Mouse (Mus musculus): ENCODE data around the gene Rps11. TPM values are rescaled to one million over a fixed set of nuclear protein-coding genes. Genes with fewer than 3 reads are reported as not detected.
A peak's percentile ranks its signal among the peaks of the same experiment; 100 is the strongest.

The Rps11 gene
- polyA plus RNA-seq, 1 experiment from 2014 or later = 1,374 TPM

DNA sequence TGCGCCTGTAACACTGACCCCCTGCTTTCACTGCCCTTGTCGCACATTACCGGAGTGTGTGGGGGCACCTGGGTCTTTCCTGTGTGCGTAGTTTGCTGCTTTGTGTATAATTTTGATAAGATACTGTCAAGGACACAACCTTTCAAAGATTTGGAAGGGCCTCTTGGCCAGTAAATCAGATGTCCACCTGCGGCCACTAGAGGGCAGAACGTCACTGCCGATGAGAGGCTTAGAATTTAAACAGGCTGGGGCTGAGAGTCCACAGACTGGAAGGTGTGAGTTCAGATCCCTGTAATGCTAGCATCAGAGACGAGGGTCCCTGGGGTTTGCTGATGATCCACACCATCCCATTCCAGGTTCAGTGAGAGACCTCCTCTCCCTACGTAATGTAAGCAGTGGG, 45.7 kb downstream of the Rps11 start:
- no peak overlapping the region for H3K27ac ChIP-seq (ENCODE audit: low read length)
- no peak overlapping the region for H3K9ac ChIP-seq (ENCODE audit: low read length)
- 29% methylated on average over 9 of the region's 9 CpGs for WGBS
- ATAC-seq (ENCODE audit: insufficient read depth, low FRiP score) = no peak
- H3K27me3 ChIP-seq (ENCODE audit: control insufficient read depth, insufficient read depth, low read length) = no peaks in the 10 kb centered on the region
- H3K4me3 ChIP-seq (replicated peaks; ENCODE audit: low read length) = no peak overlapping the region
- H3K4me1 ChIP-seq (ENCODE audit: control insufficient read depth, insufficient read depth, low read length) = 0 out of 2 replicates have a peak, but pooled peaks cover 3% of the 10 kb centered on the region
- H3K9me3 ChIP-seq (replicated peaks; ENCODE audit: control insufficient read depth, low read length) = no peaks in the 10 kb centered on the region
- H3K4me2 ChIP-seq (ENCODE audit: low read depth, low read length) = no peak overlapping the region
- H3K36me3 ChIP-seq (ENCODE audit: control insufficient read depth, insufficient read depth, low read length) = peaks cover 7% of the 10 kb centered on the region; the same call in 1 of the 2 replicates

DNA sequence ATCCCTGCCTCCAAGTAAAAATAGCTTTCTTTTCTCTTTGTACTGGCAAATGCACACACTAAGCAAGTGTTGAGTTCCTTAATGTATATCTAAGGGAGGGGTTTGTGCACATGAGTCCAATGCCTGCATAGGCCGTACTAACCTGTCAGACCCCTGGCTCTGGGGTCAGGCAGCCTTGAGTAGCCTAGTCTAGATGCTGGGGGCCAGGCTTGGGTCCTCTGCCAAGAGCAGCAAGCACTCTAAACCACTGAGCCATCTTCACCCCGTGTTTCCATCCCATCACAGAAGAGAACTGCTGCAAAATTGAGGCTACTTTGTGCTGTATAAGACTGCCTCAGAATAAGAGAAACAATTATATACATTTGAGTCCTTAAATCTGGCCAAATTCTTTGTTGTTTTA, 46.4 kb downstream of the Rps11 start:
- no peak overlapping the region for H3K27ac ChIP-seq (ENCODE audit: low read length)
- no peak for ATAC-seq (ENCODE audit: insufficient read depth, low FRiP score)
- 84% methylated on average over 2 of the region's 2 CpGs for WGBS
- H3K9ac ChIP-seq (ENCODE audit: low read length) = no peak overlapping the region
- no peak overlapping the region for H3K4me3 ChIP-seq (replicated peaks; ENCODE audit: low read length)
- no peaks in the 10 kb centered on the region for H3K9me3 ChIP-seq (replicated peaks; ENCODE audit: control insufficient read depth, low read length)
- H3K36me3 ChIP-seq (ENCODE audit: control insufficient read depth, insufficient read depth, low read length) = peaks cover 7% of the 10 kb centered on the region; the same call in 1 of the 2 replicates
- no peak overlapping the region for H3K4me2 ChIP-seq (ENCODE audit: low read depth, low read length)
- H3K4me1 ChIP-seq (ENCODE audit: control insufficient read depth, insufficient read depth, low read length) = 0 out of 2 replicates have a peak, but pooled peaks cover 3% of the 10 kb centered on the region
- no peaks in the 10 kb centered on the region for H3K27me3 ChIP-seq (ENCODE audit: control insufficient read depth, insufficient read depth, low read length)

DNA sequence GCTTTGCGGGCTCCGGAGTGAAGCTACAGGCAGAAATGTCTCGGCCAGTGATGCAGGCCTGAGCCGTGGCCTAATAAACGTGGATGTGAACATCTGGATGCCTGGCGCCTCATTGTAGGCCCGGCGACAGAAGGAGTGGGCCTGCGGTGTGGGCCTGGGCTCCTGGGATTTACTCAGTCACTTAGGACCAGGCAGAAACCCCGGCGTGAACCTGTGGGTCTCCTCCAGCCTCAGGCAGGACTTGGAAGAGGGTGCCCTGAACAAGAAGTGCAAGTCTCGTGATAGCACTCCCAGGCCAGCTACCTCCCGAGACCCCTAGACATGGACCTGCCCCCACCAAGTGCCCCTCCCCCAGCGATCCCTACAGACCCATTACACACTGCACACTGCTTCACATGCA, 46.9 kb downstream of the Rps11 start:
- no peak overlapping the region for H3K4me3 ChIP-seq (replicated peaks; ENCODE audit: low read length)
- no peak overlapping the region for H3K4me2 ChIP-seq (ENCODE audit: low read depth, low read length)
- 0 out of 2 replicates have a peak, but pooled peaks cover 3% of the 10 kb centered on the region for H3K4me1 ChIP-seq (ENCODE audit: control insufficient read depth, insufficient read depth, low read length)
- no peak for ATAC-seq (ENCODE audit: insufficient read depth, low FRiP score)
- peaks cover 7% of the 10 kb centered on the region; the same call in 1 of the 2 replicates for H3K36me3 ChIP-seq (ENCODE audit: control insufficient read depth, insufficient read depth, low read length)
- H3K9me3 ChIP-seq (replicated peaks; ENCODE audit: control insufficient read depth, low read length) = no peaks in the 10 kb centered on the region
- 84% methylated on average over 14 of the region's 14 CpGs for WGBS
- no peak overlapping the region for H3K9ac ChIP-seq (ENCODE audit: low read length)
- no peak overlapping the region for H3K27ac ChIP-seq (ENCODE audit: low read length)
- H3K27me3 ChIP-seq (ENCODE audit: control insufficient read depth, insufficient read depth, low read length) = no peaks in the 10 kb centered on the region

DNA sequence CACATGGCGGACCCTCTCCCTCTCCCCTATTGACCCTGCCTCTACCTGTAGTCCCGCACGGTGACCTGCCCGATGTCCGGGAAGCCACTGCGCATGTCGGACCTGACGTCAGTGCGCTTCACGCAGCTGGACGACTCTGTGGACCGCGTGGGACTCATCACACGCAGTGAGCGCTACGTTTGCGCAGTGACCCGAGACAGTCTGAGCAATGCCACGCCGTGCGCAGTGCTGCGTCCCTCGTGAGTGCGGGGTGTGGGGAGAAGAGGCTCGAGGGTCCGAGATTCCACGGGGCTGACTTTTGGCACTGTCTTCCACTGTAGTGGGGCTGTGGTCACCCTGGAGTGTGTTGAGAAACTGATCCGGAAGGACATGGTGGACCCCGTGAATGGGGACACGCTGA, 47.7 kb downstream of the Rps11 start:
- H3K4me2 ChIP-seq (ENCODE audit: low read depth, low read length) = no peak overlapping the region
- H3K27me3 ChIP-seq (ENCODE audit: control insufficient read depth, insufficient read depth, low read length) = no peaks in the 10 kb centered on the region
- H3K9ac ChIP-seq (ENCODE audit: low read length) = no peak overlapping the region
- ATAC-seq (ENCODE audit: insufficient read depth, low FRiP score) = no peak
- H3K4me1 ChIP-seq (ENCODE audit: control insufficient read depth, insufficient read depth, low read length) = 0 out of 2 replicates have a peak, but pooled peaks cover 3% of the 10 kb centered on the region
- H3K9me3 ChIP-seq (replicated peaks; ENCODE audit: control insufficient read depth, low read length) = no peaks in the 10 kb centered on the region
- no peak overlapping the region for H3K27ac ChIP-seq (ENCODE audit: low read length)
- no peak overlapping the region for H3K4me3 ChIP-seq (replicated peaks; ENCODE audit: low read length)
- 89% methylated on average over 30 of the region's 30 CpGs for WGBS
- H3K36me3 ChIP-seq (ENCODE audit: control insufficient read depth, insufficient read depth, low read length) = peaks cover 7% of the 10 kb centered on the region; the same call in 1 of the 2 replicates

DNA sequence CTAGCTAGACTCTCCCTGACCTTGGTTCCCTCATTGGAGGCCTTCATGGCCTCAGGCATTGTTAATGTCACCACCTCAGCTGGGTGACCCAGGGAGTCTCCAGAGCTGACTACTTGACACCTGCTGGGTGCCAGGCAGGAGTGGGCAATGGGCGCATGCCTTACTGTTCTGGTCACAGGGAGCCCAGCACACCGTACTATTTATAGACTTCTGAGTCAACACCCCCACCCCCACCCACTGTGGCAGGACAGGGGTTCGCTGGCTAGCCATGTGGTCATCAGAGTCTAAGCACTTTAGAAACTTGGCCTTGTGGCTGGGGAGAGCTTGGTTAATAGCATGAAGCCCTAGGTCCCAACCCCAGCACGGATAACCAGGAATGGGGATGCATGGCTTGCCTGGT, 48.8 kb downstream of the Rps11 start:
- WGBS = 74% methylated on average over 4 of the region's 4 CpGs
- ATAC-seq (ENCODE audit: insufficient read depth, low FRiP score) = no peak
- Histone ChIP-seq H3K9ac (ENCODE audit: low read length) (no peak overlapping the region), H3K4me2 (ENCODE audit: low read depth, low read length) (no peak overlapping the region), H3K36me3 (ENCODE audit: control insufficient read depth, insufficient read depth, low read length) (peaks cover 7% of the 10 kb centered on the region; the same call in 1 of the 2 replicates), H3K27me3 (ENCODE audit: control insufficient read depth, insufficient read depth, low read length) (no peaks in the 10 kb centered on the region), H3K4me3 (replicated peaks; ENCODE audit: low read length) (no peak overlapping the region), H3K4me1 (ENCODE audit: control insufficient read depth, insufficient read depth, low read length) (no peaks in the 10 kb centered on the region), H3K9me3 (replicated peaks; ENCODE audit: control insufficient read depth, low read length) (no peaks in the 10 kb centered on the region), H3K27ac (ENCODE audit: low read length) (no peak overlapping the region)

DNA sequence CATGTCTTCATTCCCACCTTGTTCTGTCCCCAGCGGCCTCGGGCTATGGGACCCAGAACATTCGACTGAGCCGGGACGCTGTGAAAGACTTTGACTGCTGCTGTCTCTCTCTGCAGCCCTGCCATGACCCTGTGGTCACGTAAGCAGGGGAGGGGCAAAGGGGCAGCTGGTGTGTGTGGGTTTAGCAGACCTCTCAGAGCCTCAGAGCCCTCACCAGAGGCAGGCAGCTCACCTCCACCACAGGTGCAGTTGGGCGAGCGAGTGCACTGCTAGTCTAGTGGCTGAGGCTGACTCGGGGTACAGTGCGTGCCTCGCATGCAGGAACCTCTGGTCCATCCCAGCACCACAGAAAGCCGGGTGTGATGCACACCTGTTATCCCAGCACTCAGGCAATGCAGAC, 50.3 kb downstream of the Rps11 start:
- no peaks in the 10 kb centered on the region for H3K4me1 ChIP-seq (ENCODE audit: control insufficient read depth, insufficient read depth, low read length)
- no peak overlapping the region for H3K27ac ChIP-seq (ENCODE audit: low read length)
- no peak overlapping the region for H3K9ac ChIP-seq (ENCODE audit: low read length)
- no peak overlapping the region for H3K4me2 ChIP-seq (ENCODE audit: low read depth, low read length)
- ATAC-seq (ENCODE audit: insufficient read depth, low FRiP score) = no peak
- H3K36me3 ChIP-seq (ENCODE audit: control insufficient read depth, insufficient read depth, low read length) = peaks cover 7% of the 10 kb centered on the region; the same call in 1 of the 2 replicates
- no peaks in the 10 kb centered on the region for H3K9me3 ChIP-seq (replicated peaks; ENCODE audit: control insufficient read depth, low read length)
- no peak overlapping the region for H3K4me3 ChIP-seq (replicated peaks; ENCODE audit: low read length)
- no peaks in the 10 kb centered on the region for H3K27me3 ChIP-seq (ENCODE audit: control insufficient read depth, insufficient read depth, low read length)
- 88% methylated on average over 12 of the region's 12 CpGs for WGBS

DNA sequence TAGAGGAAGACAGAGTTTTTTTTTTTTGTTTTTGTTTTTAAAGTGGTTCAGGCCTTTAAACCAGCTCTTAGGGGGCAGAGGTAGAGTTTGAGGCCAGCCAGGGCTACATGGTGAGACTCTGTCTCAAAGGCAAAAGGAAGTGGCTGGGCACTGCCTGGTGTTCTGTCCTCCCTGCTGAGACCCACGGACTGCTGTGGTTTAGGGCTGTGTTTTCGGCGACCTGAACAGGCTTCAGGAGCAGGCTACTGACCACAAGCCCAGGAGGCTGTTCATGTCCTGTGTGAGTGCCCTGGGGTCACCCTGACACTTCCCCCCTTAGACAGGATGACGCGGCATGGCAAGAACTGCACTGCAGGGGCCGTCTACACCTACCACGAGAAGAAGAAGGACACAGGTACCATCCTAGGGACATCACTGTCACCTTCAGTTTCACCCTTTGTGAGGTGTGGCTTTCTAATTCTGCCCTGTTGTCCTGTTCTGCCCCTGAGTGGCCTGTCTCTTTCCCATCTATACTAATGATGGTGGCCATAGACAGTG, 51.0 kb downstream of the Rps11 start:
- Histone ChIP-seq H3K4me1 (ENCODE audit: control insufficient read depth, insufficient read depth, low read length) (no peaks in the 10 kb centered on the region), H3K4me3 (replicated peaks; ENCODE audit: low read length) (no peak overlapping the region), H3K9ac (ENCODE audit: low read length) (no peak overlapping the region), H3K27ac (ENCODE audit: low read length) (no peak overlapping the region), H3K9me3 (replicated peaks; ENCODE audit: control insufficient read depth, low read length) (no peaks in the 10 kb centered on the region), H3K4me2 (ENCODE audit: low read depth, low read length) (no peak overlapping the region), H3K27me3 (ENCODE audit: control insufficient read depth, insufficient read depth, low read length) (no peaks in the 10 kb centered on the region), H3K36me3 (ENCODE audit: control insufficient read depth, insufficient read depth, low read length) (peaks cover 7% of the 10 kb centered on the region; the same call in 1 of the 2 replicates)
- no peak for ATAC-seq (ENCODE audit: insufficient read depth, low FRiP score)
- WGBS = 83% methylated on average over 7 of the region's 7 CpGs

MicroRNAs encoded within 50 kb of the gene (microRNA counts, 519-probe panel; counts per million panel counts)
- microRNA mmu-miR-150 = 2,457 counts per million, percentile 52 among the panel's probes with 10 or more counts

Small RNAs within 50 kb of the gene (microRNA-seq; reads per million reads assigned to microRNA genes)
- gene Mir150 = 32.8 reads per million, percentile 43 among the genes with 10 or more reads in this experiment
- gene Mir5121 = 21.7 reads per million, percentile 39 among the genes with 10 or more reads in this experiment
- gene Mir7055 = not detected

Other genes starting within 250 kb of the Rps11 start
- 89.9 and 94.0 TPM in 2 replicates for gene Med25, start 231.7 kb downstream of the Rps11 start, polyA plus RNA-seq (2015; fragmentation: Nextera tagmentation; extraction: Ambion mirVana)
- gene Fuz, start 228.4 kb downstream of the Rps11 start, polyA plus RNA-seq (2015; fragmentation: Nextera tagmentation; extraction: Ambion mirVana) = 23.1 and 24.7 TPM in 2 replicates
- 52.6 and 55.6 TPM in 2 replicates for gene Ap2a1, start 194.9 kb downstream of the Rps11 start, polyA plus RNA-seq (2015; fragmentation: Nextera tagmentation; extraction: Ambion mirVana)
- gene Tsks, start 181.2 kb downstream of the Rps11 start, polyA plus RNA-seq (2015; fragmentation: Nextera tagmentation; extraction: Ambion mirVana) = 0.06 TPM in 1 of 2 replicates, not detected in the other
- 19.9 and 23.4 TPM in 2 replicates for gene Cpt1c, start 149.6 kb downstream of the Rps11 start, polyA plus RNA-seq (2015; fragmentation: Nextera tagmentation; extraction: Ambion mirVana)
- gene Prmt1, start 137.9 kb downstream of the Rps11 start, polyA plus RNA-seq (2015; fragmentation: Nextera tagmentation; extraction: Ambion mirVana) = 302 and 324 TPM in 2 replicates
- gene Irf3, start 126.8 kb downstream of the Rps11 start, polyA plus RNA-seq (2015; fragmentation: Nextera tagmentation; extraction: Ambion mirVana) = 96.2 and 96.4 TPM in 2 replicates
- 43.8 and 45.8 TPM in 2 replicates for gene Bcl2l12, start 125.7 kb downstream of the Rps11 start, polyA plus RNA-seq (2015; fragmentation: Nextera tagmentation; extraction: Ambion mirVana)
- 22.9 and 24.5 TPM in 2 replicates for gene Scaf1, start 108.1 kb downstream of the Rps11 start, polyA plus RNA-seq (2015; fragmentation: Nextera tagmentation; extraction: Ambion mirVana)
- 63.6 and 68.0 TPM in 2 replicates for gene Rras, start 106.5 kb downstream of the Rps11 start, polyA plus RNA-seq (2015; fragmentation: Nextera tagmentation; extraction: Ambion mirVana)
- gene Prr12, start 71.6 kb downstream of the Rps11 start, polyA plus RNA-seq (2015; fragmentation: Nextera tagmentation; extraction: Ambion mirVana) = 8.3 and 8.7 TPM in 2 replicates
- 55.7 TPM in 2 replicates for gene Nosip, start 62.0 kb downstream of the Rps11 start, polyA plus RNA-seq (2015; fragmentation: Nextera tagmentation; extraction: Ambion mirVana)
- gene Prrg2, start 61.8 kb downstream of the Rps11 start, polyA plus RNA-seq (2015; fragmentation: Nextera tagmentation; extraction: Ambion mirVana) = 24.7 and 27.4 TPM in 2 replicates
- 388 and 395 TPM in 2 replicates for gene Rcn3, start 32.2 kb downstream of the Rps11 start, polyA plus RNA-seq (2015; fragmentation: Nextera tagmentation; extraction: Ambion mirVana)
- 138 and 149 TPM in 2 replicates for gene Fcgrt, start 20.6 kb downstream of the Rps11 start, polyA plus RNA-seq (2015; fragmentation: Nextera tagmentation; extraction: Ambion mirVana)
- gene Rpl13a, start 4.3 kb upstream of the Rps11 start, polyA plus RNA-seq (2015; fragmentation: Nextera tagmentation; extraction: Ambion mirVana) = 1,102 and 1,332 TPM in 2 replicates
- not detected in 2 replicates for gene Gm45713, start 11.8 kb upstream of the Rps11 start, polyA plus RNA-seq (2015; fragmentation: Nextera tagmentation; extraction: Ambion mirVana)
- gene Flt3l, start 12.0 kb upstream of the Rps11 start, polyA plus RNA-seq (2015; fragmentation: Nextera tagmentation; extraction: Ambion mirVana) = 2.2 and 2.8 TPM in 2 replicates
- gene Pih1d1, start 29.9 kb upstream of the Rps11 start, polyA plus RNA-seq (2015; fragmentation: Nextera tagmentation; extraction: Ambion mirVana) = 81.0 and 81.9 TPM in 2 replicates
- gene Aldh16a1, start 30.1 kb upstream of the Rps11 start, polyA plus RNA-seq (2015; fragmentation: Nextera tagmentation; extraction: Ambion mirVana) = 39.5 and 49.2 TPM in 2 replicates
- gene Slc17a7, start 39.5 kb upstream of the Rps11 start, polyA plus RNA-seq (2015; fragmentation: Nextera tagmentation; extraction: Ambion mirVana) = 0.15 and 0.22 TPM in 2 replicates
- not detected in 2 replicates for gene Gfy, start 55.1 kb upstream of the Rps11 start, polyA plus RNA-seq (2015; fragmentation: Nextera tagmentation; extraction: Ambion mirVana)
- not detected in 2 replicates for gene Pth2, start 56.6 kb upstream of the Rps11 start, polyA plus RNA-seq (2015; fragmentation: Nextera tagmentation; extraction: Ambion mirVana)
- 0.55 and 1.5 TPM in 2 replicates for gene Ccdc155, start 80.5 kb upstream of the Rps11 start, polyA plus RNA-seq (2015; fragmentation: Nextera tagmentation; extraction: Ambion mirVana)
- 2.1 and 4.9 TPM in 2 replicates for gene Dkkl1, start 87.7 kb upstream of the Rps11 start, polyA plus RNA-seq (2015; fragmentation: Nextera tagmentation; extraction: Ambion mirVana)
- 93.9 and 101 TPM in 2 replicates for gene Tead2, start 91.3 kb upstream of the Rps11 start, polyA plus RNA-seq (2015; fragmentation: Nextera tagmentation; extraction: Ambion mirVana)
- 2.7 and 5.0 TPM in 2 replicates for gene Cd37, start 114.7 kb upstream of the Rps11 start, polyA plus RNA-seq (2015; fragmentation: Nextera tagmentation; extraction: Ambion mirVana)
- not detected in 2 replicates for gene Slc6a16, start 116.6 kb upstream of the Rps11 start, polyA plus RNA-seq (2015; fragmentation: Nextera tagmentation; extraction: Ambion mirVana)
- not detected in 2 replicates for gene Slc6a21, start 153.1 kb upstream of the Rps11 start, polyA plus RNA-seq (2015; fragmentation: Nextera tagmentation; extraction: Ambion mirVana)
- gene Trpm4, start 209.3 kb upstream of the Rps11 start, polyA plus RNA-seq (2015; fragmentation: Nextera tagmentation; extraction: Ambion mirVana) = 30.1 and 32.2 TPM in 2 replicates
- 1.0 and 3.1 TPM in 2 replicates for gene Hrc, start 210.9 kb upstream of the Rps11 start, polyA plus RNA-seq (2015; fragmentation: Nextera tagmentation; extraction: Ambion mirVana)
- gene Ppfia3, start 242.6 kb upstream of the Rps11 start, polyA plus RNA-seq (2015; fragmentation: Nextera tagmentation; extraction: Ambion mirVana) = 5.5 and 6.3 TPM in 2 replicates
- 4.6 and 5.5 TPM in 2 replicates for gene Lin7b, start 246.1 kb upstream of the Rps11 start, polyA plus RNA-seq (2015; fragmentation: Nextera tagmentation; extraction: Ambion mirVana)